Mouse (Mus musculus) erythroblast, embryonic 14.5 days (primary cell): ENCODE results near the gene Rfx3. TPM values are rescaled to one million over a fixed set of nuclear protein-coding genes. Genes with fewer than 3 reads are reported as not detected.

Source experiments
- H3K27me3 ChIP-seq: 2 replicates; pipeline ENCODE4 v1.6.1; 2012; ENCODE audit warnings: inconsistent platforms; ENCODE audit not compliant: control insufficient read depth
- H3K36me3 ChIP-seq: 2 replicates; pipeline ENCODE4 v1.6.1; 2012; ENCODE audit warnings: mild to moderate bottlenecking, inconsistent platforms; ENCODE audit not compliant: control insufficient read depth
- H3K4me1 ChIP-seq: 2 replicates; pipeline ENCODE4 v1.6.1; 2012; ENCODE audit warnings: inconsistent platforms; ENCODE audit not compliant: control insufficient read depth
- H3K4me3 ChIP-seq: replicated peaks from 2 replicates; pipeline ENCODE3; 2012; ENCODE audit warnings: moderate library complexity, mild to moderate bottlenecking, inconsistent platforms
- H3K9me3 ChIP-seq: 2 replicates; pipeline ENCODE4 v1.6.1; 2012; ENCODE audit warnings: low read length, inconsistent platforms, mixed read lengths; ENCODE audit not compliant: control insufficient read depth
- GATA1 ChIP-seq: IDR thresholded peaks from 2 replicates; pipeline ENCODE4 v1.6.1; 2012; ENCODE audit warnings: low read length, inconsistent platforms, mixed read lengths
- TAL1 ChIP-seq: IDR thresholded peaks from 3 replicates; pipeline ENCODE4 v1.6.1; 2012; ENCODE audit warnings: low read length, inconsistent platforms, mixed read lengths
- polyA plus RNA-seq: library from polyadenylated mRNA; stranded (reverse); fragments of >175 nt; gene quantifications from 2 replicates; pipeline ENCODE4 v1.2.3, GENCODE M21; 2012

Gene Rfx3
- polyA plus RNA-seq, 1 experiment, result 0.02 TPM

DNA sequence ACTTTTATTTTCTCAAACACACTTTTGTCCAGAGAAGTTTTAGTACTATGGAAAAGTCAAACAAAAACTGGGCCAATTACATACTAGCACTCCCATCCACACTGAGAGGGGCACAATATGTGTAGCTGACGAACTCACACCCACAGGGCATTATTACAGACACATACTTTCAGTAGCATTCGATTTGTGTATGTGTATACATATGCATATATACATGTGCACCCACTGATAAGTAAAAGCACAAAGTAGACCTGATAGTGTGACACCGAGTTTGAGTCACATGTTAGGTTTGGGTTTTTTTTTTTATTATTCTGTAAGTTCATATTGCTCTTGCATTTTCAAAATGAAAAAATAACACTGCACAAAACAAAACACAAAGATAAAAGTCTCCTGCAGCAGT, 140.2 kb downstream of the Rfx3 start:
- Histone ChIP-seq H3K36me3 (no peaks in the 10 kb centered on the region), H3K4me3 (no peak overlapping the region), H3K27me3 (no peaks in the 10 kb centered on the region), H3K4me1 (peaks cover 19% of the 10 kb centered on the region), H3K9me3 (no peaks in the 10 kb centered on the region)
- TF ChIP-seq TAL1 (no peak), GATA1 (no peak)

DNA sequence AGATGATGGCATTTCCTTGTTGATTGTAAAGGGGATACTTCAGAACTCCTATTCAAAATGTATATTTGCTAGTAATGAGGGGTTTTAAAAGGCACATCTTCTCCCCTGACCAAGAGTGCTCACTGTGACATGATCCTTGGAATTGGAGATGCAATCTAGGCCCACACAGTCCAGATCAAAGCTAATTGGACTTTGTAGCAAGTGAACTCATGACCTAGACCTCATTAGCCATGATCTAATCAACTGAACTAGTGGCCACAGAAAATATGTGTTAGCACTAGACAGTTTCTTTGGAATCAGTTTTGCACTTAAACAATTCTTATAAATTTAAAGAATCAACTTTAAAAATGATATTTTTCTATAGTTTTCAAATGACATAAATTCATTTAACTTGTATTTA, 151.3 kb downstream of the Rfx3 start:
- TF ChIP-seq TAL1, result no peak
- TF ChIP-seq GATA1, result no peak

DNA sequence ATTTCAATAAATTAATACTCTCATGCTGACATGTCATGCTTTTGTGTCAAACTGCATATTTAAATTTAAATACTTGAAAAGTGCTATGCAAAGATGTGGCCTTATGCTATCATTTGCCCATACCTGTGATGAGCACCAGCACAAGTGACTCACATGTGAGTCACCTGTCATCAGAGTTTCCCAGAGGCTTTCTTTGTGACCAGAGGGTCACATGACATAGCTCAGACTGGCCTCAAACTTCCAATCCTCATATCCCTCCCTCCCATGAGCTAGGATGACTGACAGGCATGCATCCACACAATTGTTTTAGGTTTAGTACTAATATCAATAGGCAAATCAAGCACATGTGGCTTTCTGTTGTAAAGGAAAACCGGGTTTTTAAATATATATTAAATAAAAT, 162.0 kb downstream of the Rfx3 start:
- H3K36me3 ChIP-seq, result no peaks in the 10 kb centered on the region
- TF ChIP-seq GATA1 (no peak), TAL1 (no peak)

More for the DNA sequence above, 151.3 kb downstream of the Rfx3 start:
- Histone ChIP-seq H3K4me3 (no peak overlapping the region), H3K9me3 (no peaks in the 10 kb centered on the region), H3K27me3 (no peaks in the 10 kb centered on the region), H3K4me1 (no peaks in the 10 kb centered on the region), H3K36me3 (no peaks in the 10 kb centered on the region)

DNA sequence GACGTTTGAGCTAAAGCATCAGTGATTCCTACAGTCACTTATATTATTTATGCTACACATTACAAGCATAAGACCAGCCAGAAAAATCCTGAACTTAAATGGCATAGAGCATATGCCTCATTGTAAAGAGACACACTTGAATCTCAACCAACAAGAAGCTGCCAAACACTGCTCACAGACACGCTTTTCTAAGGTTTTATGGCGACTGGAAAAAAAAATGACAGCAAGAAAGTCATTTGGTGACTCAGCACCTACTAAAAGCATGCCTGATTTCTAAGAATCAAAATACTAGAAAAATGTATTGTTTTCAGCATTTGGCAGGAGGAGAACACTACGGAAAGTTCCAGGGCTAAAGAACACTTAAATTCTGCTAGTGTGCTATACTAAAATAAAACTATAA, 163.9 kb downstream of the Rfx3 start:
- H3K4me1 ChIP-seq, result no peaks in the 10 kb centered on the region
- H3K36me3 ChIP-seq, result no peaks in the 10 kb centered on the region
- TF ChIP-seq GATA1 (no peak), TAL1 (no peak)
- H3K4me3 ChIP-seq, result no peak overlapping the region
- H3K9me3 ChIP-seq, result no peaks in the 10 kb centered on the region
- no peaks in the 10 kb centered on the region for H3K27me3 ChIP-seq

More for the DNA sequence above, 162.0 kb downstream of the Rfx3 start:
- Histone ChIP-seq H3K9me3 (no peaks in the 10 kb centered on the region), H3K4me1 (no peaks in the 10 kb centered on the region), H3K4me3 (no peak overlapping the region), H3K27me3 (no peaks in the 10 kb centered on the region)

DNA sequence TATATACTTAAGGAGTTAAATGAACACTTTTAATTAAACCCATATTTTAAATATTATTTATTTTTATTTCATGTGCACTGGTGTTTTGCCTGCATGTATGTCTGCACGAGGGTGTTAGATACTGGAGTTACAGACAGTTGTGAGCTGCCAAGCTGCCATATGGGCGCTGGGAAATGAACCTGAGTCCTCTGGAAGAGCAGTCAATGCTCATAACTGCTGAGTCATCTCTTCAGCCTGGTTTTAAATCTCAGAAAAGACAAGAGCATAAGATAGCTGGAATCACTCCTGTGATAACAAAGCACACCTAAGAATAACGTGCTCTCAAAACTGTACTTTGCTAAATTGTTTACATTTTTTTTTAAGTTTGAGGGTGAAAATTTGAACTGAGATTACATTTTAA, 172.3 kb downstream of the Rfx3 start:
- no peaks in the 10 kb centered on the region for H3K9me3 ChIP-seq
- H3K4me1 ChIP-seq, result no peaks in the 10 kb centered on the region
- TF ChIP-seq TAL1 (no peak), GATA1 (no peak)
- H3K4me3 ChIP-seq, result no peak overlapping the region
- H3K27me3 ChIP-seq, result no peaks in the 10 kb centered on the region
- H3K36me3 ChIP-seq, result no peaks in the 10 kb centered on the region

DNA sequence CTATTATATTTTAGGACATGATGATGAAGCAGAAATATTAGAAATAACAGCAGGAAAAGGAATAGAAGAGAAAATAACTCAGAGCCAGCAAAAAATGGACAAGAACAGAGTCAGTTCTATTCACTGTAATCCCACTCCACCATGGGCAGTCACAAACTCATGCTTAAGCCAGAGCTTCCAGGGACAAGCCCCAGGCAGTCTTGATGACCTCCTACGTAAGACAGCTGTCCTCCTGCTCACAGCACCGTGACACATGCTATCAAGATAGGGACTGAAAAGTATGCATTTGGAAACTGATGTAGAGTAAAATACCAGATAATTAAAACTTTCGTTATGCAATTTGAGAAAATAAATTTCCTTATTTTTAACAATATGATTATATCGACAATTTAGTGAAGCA, 172.9 kb downstream of the Rfx3 start:
- H3K9me3 ChIP-seq, result no peaks in the 10 kb centered on the region
- H3K4me3 ChIP-seq, result no peak overlapping the region
- no peaks in the 10 kb centered on the region for H3K27me3 ChIP-seq
- no peaks in the 10 kb centered on the region for H3K36me3 ChIP-seq
- TF ChIP-seq GATA1 (no peak), TAL1 (no peak)
- no peaks in the 10 kb centered on the region for H3K4me1 ChIP-seq

DNA sequence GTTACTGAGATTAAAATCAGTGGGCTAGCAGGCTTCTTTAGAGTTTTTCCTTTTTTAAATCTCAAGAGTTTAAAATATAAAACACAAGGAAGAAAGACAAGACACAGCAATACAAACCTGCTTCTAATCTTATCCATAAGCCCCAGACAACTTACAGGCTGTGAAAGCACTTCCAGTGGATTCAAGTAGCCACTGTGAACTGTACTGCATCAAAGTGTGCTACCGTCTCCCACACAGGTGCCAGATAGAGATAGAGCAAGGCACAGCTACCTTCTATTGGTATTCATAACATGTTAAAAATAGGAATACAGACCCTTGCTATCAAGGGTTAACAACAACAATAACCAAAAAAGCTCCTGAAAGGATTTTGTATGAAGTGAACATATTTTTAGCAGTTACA, 178.5 kb downstream of the Rfx3 start:
- TF ChIP-seq TAL1 (no peak), GATA1 (no peak)
- no peaks in the 10 kb centered on the region for H3K27me3 ChIP-seq
- no peaks in the 10 kb centered on the region for H3K36me3 ChIP-seq
- H3K4me3 ChIP-seq, result no peak overlapping the region
- peaks cover 2% of the 10 kb centered on the region; the same call in 1 of the 2 replicates for H3K4me1 ChIP-seq
- H3K9me3 ChIP-seq, result no peaks in the 10 kb centered on the region

DNA sequence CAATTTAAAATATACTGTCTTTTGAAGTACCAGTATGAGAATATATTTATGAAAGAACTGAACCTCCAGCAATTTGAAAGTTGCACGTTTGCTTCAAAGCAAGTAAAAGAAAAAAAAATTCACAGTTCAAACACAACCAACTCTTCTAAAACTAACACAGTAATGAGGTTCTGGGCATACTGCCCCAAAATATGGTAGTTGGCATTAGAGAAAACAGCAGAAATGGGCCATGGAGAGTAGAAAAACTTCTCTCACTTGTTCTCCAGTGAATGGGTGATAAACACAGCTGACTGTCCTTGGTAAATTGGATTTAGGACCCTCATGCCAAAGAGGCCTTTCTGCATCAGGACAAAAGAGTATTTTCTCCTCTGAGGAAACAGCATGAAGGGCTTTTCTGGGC, 182.7 kb downstream of the Rfx3 start:
- Histone ChIP-seq H3K4me1 (peaks cover 2% of the 10 kb centered on the region; the same call in 1 of the 2 replicates), H3K4me3 (no peak overlapping the region), H3K9me3 (no peaks in the 10 kb centered on the region), H3K27me3 (no peaks in the 10 kb centered on the region), H3K36me3 (no peaks in the 10 kb centered on the region)
- TF ChIP-seq TAL1 (no peak), GATA1 (no peak)

DNA sequence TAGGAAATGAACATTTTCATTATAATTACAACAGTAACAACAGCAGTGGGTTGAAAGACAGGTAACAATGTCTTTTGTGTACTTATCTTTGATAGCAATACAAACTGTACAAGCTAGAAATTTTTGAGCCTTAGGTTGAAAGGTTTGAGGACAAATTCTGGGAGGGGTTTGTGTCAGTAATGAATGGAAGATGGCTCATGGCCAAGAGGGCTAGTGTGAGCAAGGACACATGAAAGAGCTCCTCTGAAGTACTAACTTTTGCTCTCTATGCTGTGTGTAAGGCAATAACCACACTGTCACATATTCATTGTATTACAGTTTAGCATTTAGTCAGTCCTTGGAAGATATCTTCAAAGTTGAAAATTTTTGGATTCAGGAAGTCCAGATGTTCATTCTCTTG, 193.3 kb downstream of the Rfx3 start:
- Histone ChIP-seq H3K9me3 (no peaks in the 10 kb centered on the region), H3K36me3 (no peaks in the 10 kb centered on the region), H3K27me3 (no peaks in the 10 kb centered on the region), H3K4me1 (no peaks in the 10 kb centered on the region), H3K4me3 (no peak overlapping the region)
- TF ChIP-seq GATA1 (no peak), TAL1 (no peak)

DNA sequence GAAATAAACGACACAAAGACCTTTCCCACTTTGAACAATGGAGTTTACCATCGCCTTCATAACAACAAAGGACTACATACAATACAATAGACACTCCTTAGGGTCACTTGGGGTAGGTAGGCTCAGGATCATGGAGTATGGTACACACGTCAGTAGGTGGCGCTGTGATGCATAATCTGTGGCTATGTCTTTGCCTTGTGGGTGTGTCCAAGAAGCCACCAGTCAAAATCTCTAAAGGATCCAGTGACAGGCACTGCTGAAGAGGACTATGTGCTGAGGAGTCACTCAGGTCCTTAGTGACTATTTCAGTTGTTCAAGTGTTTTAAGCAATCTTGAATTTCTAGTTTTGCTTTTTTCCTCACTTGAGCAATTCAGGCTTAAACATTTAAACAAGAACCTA, 230.9 kb downstream of the Rfx3 start:
- Histone ChIP-seq H3K36me3 (no peaks in the 10 kb centered on the region), H3K4me3 (no peak overlapping the region), H3K9me3 (no peaks in the 10 kb centered on the region), H3K4me1 (no peaks in the 10 kb centered on the region), H3K27me3 (no peaks in the 10 kb centered on the region)
- no peak for TF ChIP-seq TAL1
- no peak for TF ChIP-seq GATA1
